Mouse (Mus musculus): ENCODE results near the gene D11Wsu47e. TPM values are rescaled to one million over a fixed set of nuclear protein-coding genes. Genes with fewer than 3 reads are reported as not detected.
"Not testable (repeated sequence)": the region's sequence is repeated elsewhere in the genome, so short reads cannot be mapped to it uniquely, and the experiment has no call there.

The D11Wsu47e gene
- total RNA-seq (2021) = 1 to 10 TPM; 6.5 to 7.1 TPM
- long read RNA-seq, experiment 1, transcript D11Wsu47e-202 (5 exons, 2,062 nt) = major isoform, 15 of 23 reads
- long read RNA-seq, experiment 1, partial matches to known transcripts = 3 of 23 reads
- long read RNA-seq, experiment 1, other reads (novel, unspliced or antisense) = 4 of 23 reads
- long read RNA-seq, experiment 2, transcript D11Wsu47e-202 (5 exons, 2,062 nt) = major isoform, 13 of 19 reads
- long read RNA-seq, experiment 2, partial matches to known transcripts = 1 of 19 reads
- long read RNA-seq, experiment 2, other reads (novel, unspliced or antisense) = 2 of 19 reads

GRCm38 (mm10) chr11:113683957-113684706 lies at the start of gene D11Wsu47e, which contains the start of gene Fam104a:
Gene D11Wsu47e (plus strand): TSS chr11:113684412.
Gene Fam104a (minus strand): TSS chr11:113684155.
- intact Hi-C loops (cut with DNase I) = loop anchor here (2.0 kb wide), 1 partner anchor 33 kb away; the partner anchor contains the start of gene Slc39a11

GRCm38 (mm10) chr11:113634699-113635121 lies 49.5 kb upstream of the D11Wsu47e start:
- intact Hi-C loops (cut with DNase I) = no loop called here

More at GRCm38 (mm10) chr11:113683957-113684706, at the start of gene D11Wsu47e, which contains the start of gene Fam104a:
- DNase-seq = peak; percentile 97

GRCm38 (mm10) chr11:113638680-113639079 lies 45.5 kb upstream of the D11Wsu47e start:
- no peak for DNase-seq
- intact Hi-C loops (cut with DNase I) = no loop called here

More at GRCm38 (mm10) chr11:113634699-113635121, 49.5 kb upstream of the D11Wsu47e start:
- DNase-seq = no peak

GRCm38 (mm10) chr11:113645181-113645580 lies 39.0 kb upstream of the D11Wsu47e start:
- DNase-seq = no peak
- intact Hi-C loops (cut with DNase I) = no loop called here

GRCm38 (mm10) chr11:113648152-113648551 lies 36.1 kb upstream of the D11Wsu47e start:
- intact Hi-C loops (cut with DNase I) = no loop called here

GRCm38 (mm10) chr11:113648690-113649352 lies 35.4 kb upstream of the D11Wsu47e start, which contains the start of gene Cog1:
Gene Cog1 (plus strand): TSS chr11:113649169.
- intact Hi-C loops (cut with DNase I) = loop anchor here (1.0 kb wide), 2 partner anchors 158 to 162 kb away; no protein-coding TSS in a partner anchor
- DNase-seq = no peak

More at GRCm38 (mm10) chr11:113648152-113648551, 36.1 kb upstream of the D11Wsu47e start:
- DNase-seq = peak; percentile 87 to 90

- intact Hi-C loops (cut with DNase I) = loop anchor here (1.0 to 2.0 kb wide), 3 partner anchors 33 to 162 kb away; no protein-coding TSS in a partner anchor
- DNase-seq = peak; percentile 78 to 81
These were observed 34.6 kb upstream of the D11Wsu47e start, which contains the start of gene Slc39a11 for GRCm38 (mm10) chr11:113649353-113650210. Gene Slc39a11 (minus strand): TSS chr11:113650079.

GRCm38 (mm10) chr11:113651206-113651906 lies 32.9 kb upstream of the D11Wsu47e start:
- no peak for DNase-seq
- intact Hi-C loops (cut with DNase I) = loop anchor here (2.0 kb wide), 1 partner anchor 31 kb away; no protein-coding TSS in a partner anchor

- intact Hi-C loops (cut with DNase I) = loop anchor here (2.0 kb wide), 1 partner anchor 31 kb away; no protein-coding TSS in a partner anchor
- peak; percentile 33 to 48 for DNase-seq
These were observed 32.3 kb upstream of the D11Wsu47e start for GRCm38 (mm10) chr11:113651907-113652273.

GRCm38 (mm10) chr11:113652516-113652915 lies 31.7 kb upstream of the D11Wsu47e start:
- intact Hi-C loops (cut with DNase I) = no loop called here
- no peak for DNase-seq

- no peak for DNase-seq
- intact Hi-C loops (cut with DNase I) = no loop called here
These were observed 30.1 kb upstream of the D11Wsu47e start for GRCm38 (mm10) chr11:113654105-113654504.

- DNase-seq = no peak
- intact Hi-C loops (cut with DNase I) = no loop called here
These were observed 29.5 kb upstream of the D11Wsu47e start for GRCm38 (mm10) chr11:113654561-113655270.

- no peak for DNase-seq
- intact Hi-C loops (cut with DNase I) = no loop called here
These were observed 27.7 kb upstream of the D11Wsu47e start for GRCm38 (mm10) chr11:113656511-113656932.

GRCm38 (mm10) chr11:113657221-113657620 lies 27.0 kb upstream of the D11Wsu47e start:
- DNase-seq = no peak
- intact Hi-C loops (cut with DNase I) = no loop called here

- intact Hi-C loops (cut with DNase I) = no loop called here
- no peak for DNase-seq
These were observed 25.9 kb upstream of the D11Wsu47e start for GRCm38 (mm10) chr11:113658319-113658718.

GRCm38 (mm10) chr11:113658763-113659162 lies 25.4 kb upstream of the D11Wsu47e start:
- no peak for DNase-seq
- intact Hi-C loops (cut with DNase I) = no loop called here

- intact Hi-C loops (cut with DNase I); DNase-seq: not testable (repeated sequence)
These were observed 24.0 kb upstream of the D11Wsu47e start for GRCm38 (mm10) chr11:113660213-113660612.

GRCm38 (mm10) chr11:113660940-113661339 lies 23.3 kb upstream of the D11Wsu47e start:
- DNase-seq = no peak
- intact Hi-C loops (cut with DNase I) = no loop called here
